Mouse (Mus musculus): ENCODE measurements around the gene Ccdc74a. TPM values are rescaled to one million over a fixed set of nuclear protein-coding genes. Genes with fewer than 3 reads are reported as not detected.
"Not testable (repeated sequence)": the region's sequence is repeated elsewhere in the genome, so short reads cannot be mapped to it uniquely, and the experiment has no call there.

Ccdc74a gene
- total RNA-seq (2014; rRNA removed), result 22.5 and 25.3 TPM in 2 replicates
- 30.8 and 35.5 TPM in 2 replicates for polyA plus RNA-seq (2015; fragmentation: Nextera tagmentation; extraction: Ambion mirVana)

GRCm38 (mm10) chr16:17646310-17647114 lies at the start of gene Ccdc74a:
Ccdc74a (plus strand) TSS chr16:17646470.
- TF ChIP-seq CTCF (IDR thresholded peaks at IDR 0.05), result no peak
- Histone ChIP-seq H3K4me3 (ENCODE audit: low read depth, low read length) (peak within 1 kb of the TSS; percentile 64), H3K36me3 (ENCODE audit: insufficient read depth, low read length) (peaks cover 28% of the 10 kb centered on the region)

GRCm38 (mm10) chr16:17600944-17601562 lies 45.2 kb upstream of the Ccdc74a start:
- Histone ChIP-seq H3K36me3 (ENCODE audit: insufficient read depth, low read length) (no peaks in the 10 kb centered on the region), H3K4me3 (ENCODE audit: low read depth, low read length) (no peak overlapping the region), H3K27ac (ENCODE audit: low read depth, low read length) (no peak overlapping the region), H3K4me2 (ENCODE audit: low read depth, low read length, poor library complexity, severe bottlenecking) (no peak overlapping the region), H3K4me1 (ENCODE audit: insufficient read depth, low read length) (no peaks in the 10 kb centered on the region), H3K9me3 (ENCODE audit: low read length) (no peaks in the 10 kb centered on the region), H3K27me3 (ENCODE audit: insufficient read depth, low read length) (no peaks in the 10 kb centered on the region), H3K9ac (replicated peaks; ENCODE audit: low read length, poor library complexity, severe bottlenecking) (no peak overlapping the region)
- 64% methylated on average over 3 of the region's 3 CpGs for WGBS
- ATAC-seq (ENCODE audit: low FRiP score) (no peak), DNase-seq (ENCODE audit: low spot score) (no peak)
- TF ChIP-seq CTCF (IDR thresholded peaks at IDR 0.05), result peak; percentile 34; the same call in 1 of the 2 replicates

More at GRCm38 (mm10) chr16:17646310-17647114, at the start of gene Ccdc74a:
- Histone ChIP-seq H3K4me1 (ENCODE audit: insufficient read depth, low read length) (0 out of 2 replicates have a peak, but pooled peaks cover 4% of the 10 kb centered on the region), H3K27ac (ENCODE audit: low read depth, low read length) (peak within 1 kb of the TSS; percentile 19; the same call in 1 of the 2 replicates), H3K27me3 (ENCODE audit: insufficient read depth, low read length) (no peaks in the 10 kb centered on the region), H3K9me3 (ENCODE audit: low read length) (no peaks in the 10 kb centered on the region), H3K4me2 (ENCODE audit: low read depth, low read length, poor library complexity, severe bottlenecking) (peak within 1 kb of the TSS; percentile 65), H3K9ac (replicated peaks; ENCODE audit: low read length, poor library complexity, severe bottlenecking) (peak within 1 kb of the TSS; percentile 70)
- DNase-seq (ENCODE audit: low spot score) (peak; percentile 85), ATAC-seq (ENCODE audit: low FRiP score) (peak; percentile 88)
- 3% methylated on average over 58 of the region's 65 CpGs for WGBS

- no peak for ATAC-seq (ENCODE audit: low FRiP score)
- Histone ChIP-seq H3K4me3 (ENCODE audit: low read depth, low read length) (no peak overlapping the region), H3K9me3 (ENCODE audit: low read length) (no peaks in the 10 kb centered on the region), H3K9ac (replicated peaks; ENCODE audit: low read length, poor library complexity, severe bottlenecking) (no peak overlapping the region), H3K4me1 (ENCODE audit: insufficient read depth, low read length) (no peaks in the 10 kb centered on the region), H3K4me2 (ENCODE audit: low read depth, low read length, poor library complexity, severe bottlenecking) (no peak overlapping the region), H3K27me3 (ENCODE audit: insufficient read depth, low read length) (no peaks in the 10 kb centered on the region), H3K27ac (ENCODE audit: low read depth, low read length) (no peak overlapping the region), H3K36me3 (ENCODE audit: insufficient read depth, low read length) (no peaks in the 10 kb centered on the region)
- 38% methylated on average over 4 of the region's 4 CpGs for WGBS
- no peak for TF ChIP-seq CTCF (IDR thresholded peaks at IDR 0.05)
- DNase-seq (ENCODE audit: low spot score), result peak; percentile 28
Observed at GRCm38 (mm10) chr16:17604941-17605340, 41.3 kb upstream of the Ccdc74a start.

GRCm38 (mm10) chr16:17605684-17606083 lies 40.6 kb upstream of the Ccdc74a start:
- DNase-seq (ENCODE audit: low spot score), result no peak
- H3K27me3 ChIP-seq (ENCODE audit: insufficient read depth, low read length), result no peaks in the 10 kb centered on the region
- ATAC-seq (ENCODE audit: low FRiP score), result no peak
- no peak overlapping the region for H3K9ac ChIP-seq (replicated peaks; ENCODE audit: low read length, poor library complexity, severe bottlenecking)
- no peaks in the 10 kb centered on the region for H3K9me3 ChIP-seq (ENCODE audit: low read length)
- no peak overlapping the region for H3K4me2 ChIP-seq (ENCODE audit: low read depth, low read length, poor library complexity, severe bottlenecking)
- 79% methylated on average over 5 of the region's 5 CpGs for WGBS
- TF ChIP-seq CTCF (IDR thresholded peaks at IDR 0.05), result no peak
- no peak overlapping the region for H3K4me3 ChIP-seq (ENCODE audit: low read depth, low read length)
- H3K4me1 ChIP-seq (ENCODE audit: insufficient read depth, low read length), result no peaks in the 10 kb centered on the region
- H3K36me3 ChIP-seq (ENCODE audit: insufficient read depth, low read length), result no peaks in the 10 kb centered on the region
- no peak overlapping the region for H3K27ac ChIP-seq (ENCODE audit: low read depth, low read length)

GRCm38 (mm10) chr16:17611383-17611782 lies 34.9 kb upstream of the Ccdc74a start:
- no peak overlapping the region for H3K4me3 ChIP-seq (ENCODE audit: low read depth, low read length)
- no peaks in the 10 kb centered on the region for H3K36me3 ChIP-seq (ENCODE audit: insufficient read depth, low read length)
- no peaks in the 10 kb centered on the region for H3K27me3 ChIP-seq (ENCODE audit: insufficient read depth, low read length)
- H3K4me2 ChIP-seq (ENCODE audit: low read depth, low read length, poor library complexity, severe bottlenecking), result no peak overlapping the region
- H3K9me3 ChIP-seq (ENCODE audit: low read length), result no peaks in the 10 kb centered on the region
- WGBS, result 67% methylated on average over 4 of the region's 4 CpGs
- no peak overlapping the region for H3K27ac ChIP-seq (ENCODE audit: low read depth, low read length)
- TF ChIP-seq CTCF (IDR thresholded peaks at IDR 0.05), result no peak
- no peak for ATAC-seq (ENCODE audit: low FRiP score)
- H3K9ac ChIP-seq (replicated peaks; ENCODE audit: low read length, poor library complexity, severe bottlenecking), result no peak overlapping the region
- DNase-seq (ENCODE audit: low spot score), result no peak
- H3K4me1 ChIP-seq (ENCODE audit: insufficient read depth, low read length), result no peaks in the 10 kb centered on the region

- H3K27me3 ChIP-seq (ENCODE audit: insufficient read depth, low read length); H3K9ac ChIP-seq (replicated peaks; ENCODE audit: low read length, poor library complexity, severe bottlenecking); H3K4me1 ChIP-seq (ENCODE audit: insufficient read depth, low read length); H3K9me3 ChIP-seq (ENCODE audit: low read length); H3K4me3 ChIP-seq (ENCODE audit: low read depth, low read length); H3K27ac ChIP-seq (ENCODE audit: low read depth, low read length); H3K36me3 ChIP-seq (ENCODE audit: insufficient read depth, low read length); H3K4me2 ChIP-seq (ENCODE audit: low read depth, low read length, poor library complexity, severe bottlenecking); DNase-seq (ENCODE audit: low spot score); ATAC-seq (ENCODE audit: low FRiP score): not testable (repeated sequence)
- WGBS, result 92% methylated on average over 6 of the region's 6 CpGs
- peak; percentile 67 for TF ChIP-seq CTCF (IDR thresholded peaks at IDR 0.05)
Observed at GRCm38 (mm10) chr16:17614740-17615139, 31.5 kb upstream of the Ccdc74a start.

Measured in midbrain, postnatal 0 days (tissue).